Mouse (Mus musculus) layer of hippocampus, adult 9-10 months (tissue): Measurements from ENCODE around the gene Mecom.

Experiments
- DNase-seq: peaks from one replicate; pipeline ENCODE4 v3.0.0; 2022; ENCODE audit warnings: low spot score

The Mecom gene

DNA sequence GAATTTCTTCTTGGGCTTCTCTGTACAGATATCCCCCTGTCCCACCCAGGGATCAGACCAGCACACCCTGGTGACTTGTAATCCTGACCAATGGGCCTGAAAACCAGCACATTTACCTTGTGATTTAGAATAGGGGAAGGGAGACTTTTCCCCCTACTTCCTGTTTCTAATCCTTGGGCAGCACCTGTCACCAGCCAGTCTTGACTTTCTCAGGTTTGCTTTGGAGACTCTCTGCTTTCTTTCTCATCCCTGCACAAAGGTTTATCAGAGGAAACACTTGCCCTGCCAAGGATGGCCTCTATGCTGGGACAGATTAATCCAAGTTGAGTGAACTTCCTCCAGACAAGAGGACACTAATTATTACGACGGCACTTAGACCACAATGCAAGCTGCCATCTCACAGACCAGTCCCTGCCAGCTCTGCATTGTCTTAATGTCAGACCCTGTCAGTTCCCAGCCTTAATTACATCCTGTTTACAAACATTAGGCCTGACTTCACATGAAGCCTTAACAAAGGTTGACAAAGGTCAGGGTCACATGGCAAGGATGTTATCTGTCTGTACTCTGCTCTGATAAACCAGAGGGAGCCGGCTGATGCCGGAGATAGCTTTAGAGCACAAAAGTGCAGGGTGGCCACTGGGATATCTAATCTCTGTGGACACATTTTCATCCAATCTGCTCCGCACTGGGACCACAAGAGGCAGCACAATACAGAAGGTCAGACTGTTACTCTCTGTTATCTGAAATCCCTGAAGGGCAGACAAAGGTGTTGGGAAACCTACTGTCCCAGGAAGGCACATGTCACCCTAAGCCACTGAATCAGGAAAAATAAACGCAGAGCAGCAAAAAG is 193.7 kb downstream of the Mecom start:
- DNase-seq, result no peak

DNA sequence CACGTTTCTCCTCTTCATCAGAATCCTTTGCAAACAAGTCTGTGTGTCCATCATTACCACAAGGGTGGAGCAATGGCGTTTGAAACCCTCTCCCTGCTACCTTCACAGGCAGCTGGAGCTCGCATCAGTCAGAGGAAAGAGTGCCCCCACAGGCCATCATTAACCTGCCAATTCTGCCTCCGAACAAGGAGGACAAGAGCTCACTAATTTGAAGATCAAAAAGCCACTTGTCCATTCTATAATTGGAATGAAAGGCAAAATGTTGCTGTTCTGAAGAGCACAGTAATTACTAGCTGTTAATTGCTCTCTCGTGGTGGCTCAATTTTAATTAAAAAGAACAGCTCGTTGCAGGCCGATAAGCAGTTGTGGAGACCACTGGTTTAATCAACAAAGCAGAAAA is 198.5 kb downstream of the Mecom start:
- no peak for DNase-seq

DNA sequence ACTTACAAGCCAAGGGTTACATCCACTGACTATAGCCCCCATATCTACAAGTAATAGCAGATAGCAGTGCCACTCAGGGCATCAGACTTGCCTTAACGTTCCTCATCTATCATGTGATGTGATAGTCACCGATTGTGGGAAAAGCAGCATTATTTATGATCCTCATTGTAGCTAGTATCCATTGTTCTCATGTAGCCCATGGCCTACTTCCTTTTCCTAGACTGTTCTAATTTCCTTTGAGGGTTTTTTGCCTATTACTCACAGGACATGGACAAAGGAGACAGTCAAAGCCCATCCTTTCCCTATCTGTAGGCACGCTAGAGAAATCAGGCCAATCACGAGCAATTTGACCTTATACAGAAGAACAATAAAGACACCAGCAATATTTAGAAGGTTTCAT is 203.7 kb downstream of the Mecom start:
- DNase-seq, result no peak

DNA sequence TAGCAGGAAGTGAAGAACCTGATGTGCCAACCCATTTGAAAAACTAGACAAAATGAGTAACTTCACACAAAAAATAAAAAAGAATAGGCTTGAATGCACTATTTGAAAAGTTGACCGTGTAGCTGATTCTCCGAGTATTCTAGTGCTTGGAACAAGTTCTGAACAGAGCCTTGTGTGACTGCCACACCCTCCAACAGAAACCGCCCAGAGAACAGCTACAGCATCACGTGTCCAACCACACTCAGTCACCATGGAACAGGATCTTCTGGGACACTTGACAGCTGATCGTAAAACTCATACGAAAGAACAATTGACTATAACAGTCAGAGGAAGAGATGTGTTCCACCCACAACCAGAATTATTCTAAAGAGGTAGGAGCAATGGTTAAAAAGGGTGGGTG is 215.5 kb downstream of the Mecom start:
- no peak for DNase-seq

DNA sequence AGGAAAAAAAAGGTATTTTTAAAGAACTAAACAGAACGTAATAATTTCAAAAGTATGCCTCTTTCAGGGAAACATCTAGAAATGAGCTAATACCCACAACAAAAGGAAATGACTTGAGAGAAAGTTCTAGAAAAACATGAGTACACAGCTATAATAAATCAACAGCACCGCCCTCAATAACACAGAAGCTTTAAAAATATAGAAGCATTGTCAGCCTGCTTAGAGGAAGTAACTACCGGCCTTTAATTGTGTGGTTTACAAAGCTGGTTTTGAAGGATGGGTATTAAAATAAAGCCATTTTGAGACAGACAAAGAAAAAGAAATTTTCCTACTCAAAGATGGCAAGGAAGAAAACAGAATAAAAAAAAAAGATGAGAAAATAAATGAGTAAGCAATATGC is 217.3 kb downstream of the Mecom start:
- no peak for DNase-seq

DNA sequence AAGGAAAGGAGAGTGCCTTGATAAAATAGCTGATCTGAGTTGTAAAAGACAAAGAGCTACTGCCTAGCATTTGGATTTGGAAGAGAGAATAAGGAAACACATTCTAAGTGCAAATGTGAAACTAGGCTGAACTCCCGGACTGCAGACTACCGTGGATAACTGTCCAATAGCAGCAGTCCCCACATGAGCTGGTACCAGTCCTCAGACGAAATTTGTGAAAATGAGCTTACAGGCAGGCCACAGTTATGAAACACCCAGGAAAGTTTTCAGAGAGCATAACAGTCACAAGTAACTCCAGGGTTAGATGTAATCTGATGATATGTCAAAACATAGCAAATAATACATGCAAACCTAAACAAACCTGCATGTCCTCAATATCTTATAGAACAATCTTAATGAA is 217.8 kb downstream of the Mecom start:
- no peak for DNase-seq

DNA sequence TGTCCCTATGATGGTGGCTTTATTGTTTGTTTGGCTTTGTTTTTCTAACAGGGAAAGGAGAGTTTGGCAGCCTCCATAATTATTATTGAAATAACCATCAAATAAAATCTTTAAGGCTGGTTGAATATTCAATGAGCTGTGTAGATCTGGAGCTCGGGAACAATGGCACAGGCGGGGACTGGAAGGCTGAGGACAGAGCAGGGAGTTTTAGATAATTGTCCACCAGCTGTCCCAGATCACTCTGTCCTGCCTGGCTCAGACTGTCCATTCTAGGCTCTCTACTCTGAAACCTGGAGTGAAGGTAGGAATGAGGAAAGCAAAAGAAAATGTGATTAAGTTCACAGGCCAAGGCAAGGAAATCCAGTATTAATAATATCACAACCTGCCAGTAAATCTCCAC is 232.9 kb downstream of the Mecom start:
- no peak for DNase-seq

DNA sequence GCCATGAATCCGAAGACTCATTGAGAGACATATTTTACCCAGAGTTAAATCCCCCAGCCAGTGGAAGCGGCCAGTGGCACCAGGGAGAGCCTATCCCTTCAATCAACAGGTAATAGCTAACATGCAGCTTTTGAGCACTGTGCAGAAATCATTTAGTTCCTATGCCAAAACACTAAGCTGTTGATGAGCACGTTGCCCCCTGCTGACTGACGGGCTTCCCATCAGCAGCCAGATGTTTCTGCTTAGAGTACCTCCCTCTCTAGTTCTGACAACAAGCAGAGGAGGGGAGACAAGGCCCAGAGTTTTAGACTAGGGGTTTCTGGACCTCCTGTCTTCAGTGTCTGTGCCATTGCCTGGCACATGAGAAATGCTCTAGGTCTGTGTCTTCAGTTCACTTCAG is 239.7 kb downstream of the Mecom start:
- no peak for DNase-seq

DNA sequence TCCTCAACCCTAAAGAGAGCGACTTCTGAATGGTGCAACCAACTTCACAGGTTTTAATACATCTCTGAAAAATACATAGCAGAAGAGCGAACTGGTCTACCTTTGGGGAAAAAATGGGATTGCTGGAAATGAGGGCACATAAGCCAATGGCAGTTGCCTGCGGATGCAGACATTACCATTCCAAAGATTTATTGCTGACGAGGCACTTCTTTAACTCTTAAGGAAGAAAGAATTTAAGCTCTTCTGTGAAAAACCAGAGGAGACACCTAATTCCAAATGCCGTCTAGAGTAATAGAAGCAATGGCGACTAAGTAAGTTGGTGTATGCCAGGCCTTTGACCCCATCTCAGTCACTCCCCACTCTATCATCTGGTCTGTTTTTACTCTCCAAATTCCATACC is 240.2 kb downstream of the Mecom start:
- no peak for DNase-seq

DNA sequence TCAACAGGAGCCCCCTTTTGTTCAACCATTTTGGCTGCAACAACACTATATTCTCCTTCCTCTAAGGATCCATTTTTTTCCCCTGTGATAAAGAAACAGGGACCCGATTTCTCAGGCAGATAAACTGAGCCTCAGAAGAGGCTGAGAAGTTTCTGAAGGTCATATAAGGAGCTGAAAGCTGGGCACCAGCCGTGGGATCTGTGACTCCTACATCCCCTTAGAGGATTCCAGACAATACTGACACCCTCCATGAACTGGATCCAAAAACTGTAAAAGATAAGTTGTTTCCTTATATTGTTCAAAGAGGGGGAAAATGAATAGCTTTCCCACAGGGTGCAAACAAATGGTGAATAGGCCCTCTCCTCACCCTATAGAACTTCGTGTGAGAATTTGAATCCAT is 241.7 kb downstream of the Mecom start:
- no peak for DNase-seq

DNA sequence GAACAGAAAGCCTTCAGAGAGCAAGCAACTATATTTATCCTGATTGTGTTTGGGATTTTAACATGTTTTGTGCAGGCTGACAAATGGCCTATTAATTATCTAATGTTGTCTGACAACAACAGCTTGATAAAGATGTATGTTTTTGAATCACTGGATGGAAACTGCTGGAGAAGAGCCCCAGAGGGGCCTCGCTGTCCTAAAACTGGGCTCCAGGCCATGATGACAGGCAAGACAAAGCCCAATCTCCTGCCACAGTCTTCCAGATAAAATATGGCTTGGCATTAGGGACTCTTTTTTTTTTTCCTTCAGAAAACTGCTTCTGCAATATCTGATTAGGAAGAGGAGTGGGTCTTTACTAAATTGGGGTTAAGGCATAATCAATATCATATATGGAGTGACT is 248.3 kb downstream of the Mecom start:
- DNase-seq, result no peak

DNA sequence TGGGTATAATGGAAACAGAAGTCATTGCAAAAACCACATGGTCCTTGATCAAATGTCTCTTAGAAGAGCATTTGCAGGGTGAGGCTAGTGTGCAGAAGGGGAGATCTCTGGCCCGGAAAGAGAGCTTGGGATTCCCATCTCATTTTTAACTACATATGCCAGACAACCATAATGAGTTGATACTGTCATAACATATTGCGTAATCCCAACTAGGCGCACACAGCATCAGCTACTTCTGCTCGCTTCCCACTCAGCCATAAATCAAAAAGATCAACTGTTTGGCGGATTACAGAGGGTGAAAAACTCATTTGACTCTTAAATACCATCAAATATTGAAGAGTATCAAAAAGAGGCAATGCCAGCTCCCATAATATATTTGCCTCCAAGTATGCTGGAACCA is 253.4 kb downstream of the Mecom start:
- DNase-seq, result no peak

DNA sequence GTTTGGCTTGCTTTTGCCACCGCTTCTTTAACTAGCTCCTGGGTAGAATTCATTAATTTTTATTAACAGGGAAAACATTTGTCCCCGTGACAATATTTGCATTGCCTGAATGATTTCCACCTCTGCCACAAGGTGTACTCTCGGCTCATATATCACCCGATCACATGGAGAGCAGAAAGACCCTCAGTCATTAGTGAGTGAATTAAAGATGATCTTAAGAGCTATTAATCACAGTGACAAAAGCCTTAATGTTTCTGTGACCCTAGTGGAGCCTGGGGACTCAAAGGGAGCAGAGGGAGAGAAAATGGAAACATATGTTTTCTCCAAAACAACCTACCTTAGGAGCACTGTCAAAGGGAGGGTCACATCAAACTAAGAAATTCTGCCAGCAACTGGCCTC is 261.3 kb downstream of the Mecom start:
- DNase-seq, result no peak

DNA sequence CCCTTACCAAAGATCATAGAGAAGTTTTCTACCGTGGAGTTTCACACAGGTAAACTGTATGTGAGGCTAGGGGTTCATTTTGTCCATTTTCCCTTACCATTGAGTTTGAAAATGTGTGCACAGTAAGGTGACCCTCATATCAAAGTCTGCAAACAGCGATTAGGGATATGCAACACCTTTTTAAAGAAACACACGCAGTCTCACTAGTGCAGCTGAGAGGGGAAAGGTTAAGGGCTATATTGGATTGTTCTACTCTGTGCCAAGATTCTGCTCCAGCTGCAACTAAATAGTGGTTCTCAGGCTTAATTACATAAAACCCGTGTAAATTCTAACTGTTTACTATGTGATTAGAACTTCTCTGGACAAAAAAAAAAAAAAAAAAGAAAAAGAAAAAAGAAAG is 263.7 kb downstream of the Mecom start:
- no peak for DNase-seq

DNA sequence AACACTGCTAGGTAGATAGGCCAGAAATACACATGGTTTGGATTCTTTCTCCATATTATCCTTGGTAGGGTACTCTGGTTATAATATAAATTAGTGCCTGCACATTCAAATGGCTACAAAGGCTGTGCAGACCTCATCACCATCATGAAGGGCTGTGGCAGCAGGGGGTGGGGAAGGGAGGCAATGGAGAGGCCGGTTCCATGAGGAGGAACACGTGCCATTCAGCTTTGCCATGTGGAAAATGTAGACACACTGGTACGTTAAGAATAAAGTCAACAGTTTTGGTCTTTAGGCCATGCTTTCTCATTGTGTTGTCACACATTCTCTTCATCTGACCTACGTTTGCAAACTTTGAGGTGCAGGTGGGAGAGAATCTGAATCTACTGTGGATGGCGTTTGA is 264.2 kb downstream of the Mecom start:
- no peak for DNase-seq

DNA sequence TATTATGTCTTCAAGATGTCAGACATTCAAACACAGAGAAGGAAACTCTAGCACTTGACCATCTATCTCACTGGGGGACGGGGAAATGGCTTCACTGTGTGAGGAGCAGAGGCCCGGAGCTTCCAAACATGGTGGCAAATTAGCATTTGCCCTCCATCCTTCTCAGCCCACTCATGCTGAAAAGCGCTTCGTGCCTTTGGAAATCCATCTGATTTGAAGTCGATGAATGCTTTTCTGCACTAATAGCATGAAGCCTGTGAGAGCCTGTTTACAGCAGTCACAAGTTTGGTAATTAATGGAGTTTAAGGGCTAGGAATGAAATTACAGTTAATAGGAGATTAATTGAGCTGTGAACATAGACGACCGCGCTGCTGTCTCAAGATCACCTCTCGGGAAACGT is 270.2 kb downstream of the Mecom start:
- DNase-seq, result no peak

DNA sequence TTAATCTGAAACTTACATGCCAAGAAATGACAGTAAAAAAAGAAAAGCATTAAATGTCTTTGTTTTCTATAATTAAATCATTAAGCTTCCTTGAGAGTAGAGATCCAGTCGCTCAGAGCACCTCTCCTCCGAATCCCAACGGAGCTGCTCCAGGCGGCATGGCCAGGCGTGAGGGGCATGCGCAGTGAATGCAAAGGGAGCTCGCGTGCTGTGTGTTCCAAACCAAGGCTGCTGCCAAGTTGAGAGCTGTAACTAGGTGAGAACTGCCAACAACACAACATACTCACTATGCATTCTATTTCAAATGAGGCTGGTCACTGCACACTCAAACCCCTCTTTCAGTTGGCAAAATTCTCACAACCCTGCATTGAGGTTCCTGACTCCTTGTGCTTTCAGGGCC is 271.7 kb downstream of the Mecom start:
- no peak for DNase-seq

DNA sequence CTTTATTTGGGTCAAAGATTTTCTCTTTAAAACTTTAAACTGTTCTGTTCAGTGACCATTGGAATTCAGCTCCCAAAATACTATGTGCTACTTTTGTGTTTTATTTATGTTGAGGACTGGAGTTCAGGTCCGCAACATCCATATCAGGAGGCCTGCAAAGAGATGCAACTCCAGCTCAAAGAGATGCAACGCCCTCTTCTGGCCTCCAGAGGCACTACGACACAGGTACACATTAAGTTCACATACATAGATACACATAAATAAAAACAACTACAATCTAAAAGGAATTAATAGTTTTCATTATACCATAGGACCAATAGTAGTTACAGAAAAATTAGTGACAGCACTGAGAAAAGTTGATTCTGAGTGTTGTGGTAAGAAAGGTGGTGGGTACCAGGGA is 278.6 kb downstream of the Mecom start:
- DNase-seq, result no peak

DNA sequence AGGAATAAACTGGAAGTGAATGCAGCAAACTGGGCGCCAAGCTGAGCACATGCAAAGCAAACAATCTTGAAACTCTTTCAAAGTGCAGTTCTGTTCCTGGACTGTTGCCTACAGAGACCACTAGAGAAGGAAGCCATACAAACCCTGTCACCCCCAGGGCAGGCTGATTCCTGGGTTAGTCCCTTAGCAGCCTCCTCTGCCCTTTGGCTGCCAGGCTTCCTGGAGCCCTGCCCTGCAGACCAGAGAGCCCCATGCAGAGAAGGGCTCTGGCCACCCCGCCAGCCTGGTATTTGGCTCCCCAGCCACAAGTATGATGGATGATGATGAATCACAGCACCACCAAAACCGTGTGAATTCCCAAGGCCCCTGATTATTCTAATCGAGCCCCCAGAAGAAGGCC is 286.9 kb downstream of the Mecom start:
- DNase-seq, result no peak

DNA sequence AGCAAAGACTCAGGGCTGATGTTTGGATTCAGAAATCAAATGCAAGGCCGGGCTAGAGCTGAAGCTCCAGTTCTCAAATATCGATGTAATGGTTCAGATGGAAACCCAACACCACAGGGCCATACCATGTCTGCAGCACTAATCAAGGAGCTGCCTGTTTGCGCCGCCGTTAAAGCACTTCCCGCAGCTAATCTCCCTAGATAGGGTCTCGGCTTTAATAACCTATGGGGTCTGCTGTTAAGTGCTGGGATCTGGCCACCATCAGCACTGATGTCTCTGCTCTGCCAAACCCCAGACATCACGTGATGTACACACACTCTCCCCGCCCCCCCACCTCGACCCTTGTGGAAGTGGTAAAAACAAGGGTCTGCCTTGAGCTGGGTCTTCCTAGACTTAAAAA is 289.4 kb downstream of the Mecom start:
- DNase-seq, result no peak

DNA sequence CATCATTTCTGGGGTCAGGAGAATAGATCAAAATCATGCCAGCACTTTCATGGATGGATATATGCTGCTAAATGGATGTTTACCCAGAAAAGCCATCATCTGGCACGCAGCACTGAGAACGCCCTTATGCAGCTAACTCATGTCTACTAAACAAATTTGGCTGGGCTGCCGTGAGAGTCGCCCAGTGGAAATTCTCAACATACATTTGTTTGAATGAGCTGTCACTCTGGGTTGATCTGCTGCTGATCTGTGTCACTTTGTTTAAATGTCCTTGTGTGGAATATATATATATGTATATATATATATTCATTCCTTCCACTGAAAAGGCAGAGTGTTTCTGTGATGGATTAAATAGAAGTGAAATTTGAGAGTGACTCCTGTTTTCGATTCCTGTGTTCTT is 290.0 kb downstream of the Mecom start:
- DNase-seq, result no peak

DNA sequence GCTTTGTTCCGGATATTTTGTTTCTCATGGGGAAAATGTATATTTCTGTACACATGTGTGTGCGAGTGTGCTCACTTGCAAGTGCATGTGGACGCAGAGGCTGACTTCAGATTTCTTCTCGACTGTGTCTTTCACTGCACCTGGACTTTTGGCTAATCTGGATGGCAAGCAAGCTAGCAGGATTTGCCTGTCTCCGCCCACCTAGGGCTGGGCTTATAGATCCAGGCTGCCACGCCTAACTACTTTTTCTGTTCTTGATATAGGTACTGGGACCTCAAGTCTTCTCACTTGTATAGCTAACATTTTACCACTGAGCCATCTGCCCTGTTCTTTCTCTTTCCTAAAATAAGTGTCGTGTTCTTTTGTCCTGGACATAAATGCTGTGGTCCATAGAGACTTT is 290.9 kb downstream of the Mecom start:
- DNase-seq, result no peak

DNA sequence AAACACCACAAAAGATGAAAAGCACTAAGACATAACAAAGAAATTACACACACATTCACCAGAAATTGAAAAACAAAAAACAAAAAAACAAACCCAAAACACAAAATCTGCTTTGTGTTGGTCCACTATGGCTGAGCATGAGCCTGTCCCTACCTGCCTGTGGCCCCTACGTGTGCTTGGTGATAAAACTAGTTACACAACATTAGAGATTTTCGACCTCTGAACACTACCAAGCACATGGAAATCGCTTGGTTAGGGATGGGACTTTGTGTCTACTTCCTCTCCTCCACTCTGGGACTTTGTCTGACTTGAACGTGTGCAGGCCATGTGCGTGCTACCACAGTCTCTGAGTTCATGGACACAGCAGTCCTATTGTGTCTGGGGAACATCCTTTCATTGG is 292.0 kb downstream of the Mecom start:
- no peak for DNase-seq

DNA sequence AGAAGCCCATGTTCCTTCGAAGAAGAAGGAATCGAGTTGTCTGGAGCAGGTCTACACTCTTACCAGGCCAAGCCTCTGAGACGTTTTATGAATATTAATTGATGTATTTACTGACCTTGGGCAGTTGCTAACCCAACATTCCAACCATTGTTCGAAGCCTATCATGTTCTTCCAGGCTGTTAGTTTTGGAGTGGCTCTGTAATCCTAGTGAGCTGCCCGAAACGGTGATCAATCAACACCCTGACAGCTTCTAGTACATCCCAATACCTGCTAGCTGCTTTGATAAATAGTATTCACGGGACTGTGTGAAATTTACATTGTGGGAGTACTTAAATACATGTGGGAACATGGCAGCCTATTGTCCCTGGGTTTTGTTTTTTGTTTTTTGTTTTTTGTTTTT is 293.4 kb downstream of the Mecom start:
- no peak for DNase-seq

DNA sequence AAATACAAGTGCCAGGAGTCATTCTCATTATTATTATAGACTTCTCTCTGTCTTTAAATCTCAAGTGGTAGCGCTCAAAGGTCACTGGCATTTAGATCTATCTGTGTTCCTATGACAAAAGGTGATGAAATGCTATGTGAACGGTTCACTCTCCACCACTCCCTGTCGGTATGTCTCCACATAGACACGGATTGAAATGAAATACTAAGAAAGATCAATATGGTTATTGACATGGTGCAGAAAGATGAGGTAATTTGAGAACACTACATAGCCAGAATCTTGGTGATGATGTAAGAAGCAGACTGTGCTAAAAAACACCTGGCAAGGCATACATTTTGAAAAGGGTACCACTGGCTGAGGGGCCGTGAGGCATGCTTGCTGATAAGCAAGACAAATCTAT is 294.1 kb downstream of the Mecom start:
- DNase-seq, result no peak
